Mouse (Mus musculus) thymus, postnatal 10 days (tissue): ENCODE measurements around the gene Pard3.

Experiments used
- DNase-seq, 2 experiments: peaks; one replicate each; pipeline ENCODE4 v3.0.0; 2021; ENCODE audit warnings: low spot score in 2 of 2

The Pard3 gene

GRCm38 (mm10) chr8:127287816-127288215, 224.1 kb downstream of the Pard3 start:
- no peak for DNase-seq

- DNase-seq: no peak
Observed at GRCm38 (mm10) chr8:127292307-127292706, 228.6 kb downstream of the Pard3 start.

DNA sequence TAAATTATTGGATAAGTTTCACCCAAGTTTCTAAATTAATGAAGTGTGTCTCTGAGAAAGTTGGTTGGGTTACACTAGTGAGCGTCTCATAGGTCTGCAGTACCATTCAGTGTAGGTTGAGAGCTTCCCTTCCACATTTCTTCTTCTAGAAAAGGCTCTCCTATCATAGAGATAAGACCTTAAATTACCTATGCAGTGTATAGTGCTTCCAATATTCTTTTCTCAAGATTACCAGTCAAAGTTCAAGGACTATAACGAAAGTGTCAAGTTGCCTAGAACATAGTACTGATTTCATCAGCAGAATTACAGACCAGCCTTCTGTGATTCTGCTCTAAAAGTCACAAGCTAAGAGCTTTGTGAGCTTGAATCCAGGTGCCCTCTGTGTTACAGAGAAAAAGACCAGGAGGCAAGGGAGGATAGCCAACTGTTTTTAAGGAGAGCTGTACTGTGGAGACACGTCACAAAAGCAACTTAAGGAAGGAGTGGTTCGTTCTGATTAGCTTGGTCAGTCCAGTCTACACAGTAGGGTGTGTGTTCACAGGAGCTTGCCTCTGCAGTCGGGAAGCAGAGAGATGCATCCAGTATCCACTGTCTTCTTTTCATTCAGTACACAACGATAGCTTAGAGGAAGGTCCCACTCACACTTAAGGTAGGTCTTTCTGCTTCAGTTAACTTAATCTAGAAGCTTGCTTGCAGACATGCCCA, 229.5 kb downstream of the Pard3 start:
- DNase-seq: no peak

- no peak for DNase-seq
Observed at GRCm38 (mm10) chr8:127294061-127294460, 230.4 kb downstream of the Pard3 start.

DNA sequence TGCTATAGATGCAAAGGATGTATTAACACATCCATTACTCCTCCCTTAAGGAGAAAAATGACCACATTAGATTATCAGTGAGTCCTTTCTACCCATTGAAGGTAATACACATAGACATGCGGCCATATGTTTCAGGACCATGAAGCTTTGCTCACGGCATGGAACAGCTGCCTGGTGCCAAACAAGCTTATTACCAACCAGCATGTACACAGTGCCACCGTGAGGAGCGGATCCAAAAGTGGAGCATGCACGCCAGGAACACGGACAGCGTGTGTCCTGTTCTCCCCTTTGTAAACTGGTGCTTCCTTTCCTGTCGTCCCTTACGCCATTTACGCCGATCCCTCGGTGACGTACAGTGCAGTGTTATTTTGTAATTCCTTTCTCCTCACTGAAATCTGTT, 232.2 kb downstream of the Pard3 start:
- no peak for DNase-seq

DNA sequence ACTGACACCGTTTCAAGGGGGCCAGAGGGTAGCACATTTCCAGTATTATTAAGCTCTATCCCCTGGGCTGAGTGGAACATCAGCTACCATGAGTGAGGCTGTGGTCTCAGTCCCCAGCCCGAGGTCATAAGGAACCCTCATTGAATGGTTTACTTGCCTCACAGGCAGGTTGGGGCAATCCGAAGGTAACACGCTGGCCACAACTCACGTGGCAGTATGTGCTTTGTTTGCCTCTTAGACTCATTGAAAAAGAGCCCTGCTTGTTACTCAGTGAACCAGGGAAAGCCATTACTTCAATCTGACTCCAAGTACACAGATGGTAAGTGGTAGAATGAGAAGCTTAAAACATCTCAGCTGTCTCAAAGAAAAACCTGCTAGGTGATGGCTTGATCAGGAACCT, 236.8 kb downstream of the Pard3 start:
- DNase-seq: no peak

- DNase-seq: no peak
Observed at GRCm38 (mm10) chr8:127302847-127303445, 239.3 kb downstream of the Pard3 start.

DNA sequence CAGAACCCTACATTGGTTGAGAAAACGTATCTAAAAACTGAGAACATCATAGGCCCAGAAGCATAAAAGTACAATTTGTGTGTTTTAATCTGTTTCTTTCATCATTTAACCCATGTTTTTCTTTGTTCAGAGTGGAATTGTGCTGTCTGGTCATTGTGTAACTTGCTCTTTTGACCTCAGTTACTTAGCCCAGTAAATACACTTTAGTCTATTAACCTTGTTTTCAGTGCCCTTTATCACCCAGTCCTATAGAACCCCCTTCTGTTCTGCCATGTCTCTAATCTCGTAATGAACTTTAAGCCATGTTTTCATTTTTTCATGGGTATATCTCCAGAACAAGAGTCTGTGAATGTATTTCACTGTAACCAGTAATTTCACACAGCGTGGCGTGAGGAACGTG, 243.3 kb downstream of the Pard3 start:
- DNase-seq: no peak

- DNase-seq: no peak
Observed at GRCm38 (mm10) chr8:127309363-127309762, 245.7 kb downstream of the Pard3 start.

DNA sequence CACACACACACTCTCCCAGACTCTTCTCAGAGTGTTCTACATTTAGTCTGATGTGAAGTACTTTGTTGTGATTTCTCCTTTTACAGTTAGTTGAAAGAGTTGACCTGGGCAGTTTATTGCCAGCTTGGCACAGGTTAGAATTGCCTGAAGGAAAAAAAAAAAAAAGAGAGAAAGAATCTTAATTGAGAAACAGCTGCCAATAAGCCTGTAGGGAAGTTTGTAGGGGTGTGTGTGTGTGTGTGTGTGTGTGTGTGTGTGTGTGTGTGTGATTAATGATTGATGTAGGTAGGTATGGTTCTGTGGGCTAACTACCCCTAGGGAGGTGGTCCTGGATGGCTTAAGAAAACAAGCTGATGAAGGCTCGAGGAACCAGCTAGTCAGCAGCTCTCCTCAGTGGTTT, 252.1 kb downstream of the Pard3 start:
- no peak for DNase-seq

DNA sequence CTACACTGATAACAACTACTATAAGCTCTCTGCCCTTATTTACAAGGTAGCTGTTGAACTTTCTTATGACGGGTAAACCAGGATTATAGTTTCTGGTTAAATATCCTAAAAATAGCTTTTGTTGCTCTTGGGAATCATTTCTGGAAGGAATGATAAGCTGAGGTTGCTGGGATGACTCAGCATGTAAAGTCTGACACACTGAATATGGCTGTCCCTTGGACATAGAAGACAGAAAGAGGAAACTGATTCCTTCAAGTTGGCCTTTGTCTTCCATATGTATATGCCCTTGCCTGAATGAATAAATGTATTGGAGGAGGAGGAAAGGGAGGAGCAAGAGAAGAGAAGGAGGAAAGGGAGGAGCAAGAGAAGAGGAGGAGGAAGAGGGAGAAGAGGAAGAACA, 254.2 kb downstream of the Pard3 start:
- no peak for DNase-seq

- DNase-seq: no peak
Observed at GRCm38 (mm10) chr8:127318377-127319159, 254.9 kb downstream of the Pard3 start.

DNA sequence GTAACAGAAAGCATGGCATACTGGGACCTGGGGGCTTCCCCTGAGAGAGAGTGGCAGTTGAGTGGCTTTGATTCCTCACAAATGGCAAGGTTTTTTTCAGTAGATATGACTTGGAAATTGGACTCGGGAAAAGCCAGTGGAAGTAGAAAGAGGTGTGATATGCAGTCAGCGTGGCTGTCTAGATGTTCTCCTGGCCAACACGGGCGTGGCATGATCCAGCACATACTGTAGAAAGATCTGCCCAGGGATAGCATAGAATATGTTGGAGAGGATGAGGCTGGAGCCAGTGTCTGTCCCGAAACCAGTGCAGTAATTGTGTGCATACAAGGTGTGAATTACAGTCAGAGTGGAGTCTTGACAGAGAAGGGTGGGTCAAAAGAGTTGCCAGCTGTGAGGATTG, 257.2 kb downstream of the Pard3 start:
- no peak for DNase-seq

DNA sequence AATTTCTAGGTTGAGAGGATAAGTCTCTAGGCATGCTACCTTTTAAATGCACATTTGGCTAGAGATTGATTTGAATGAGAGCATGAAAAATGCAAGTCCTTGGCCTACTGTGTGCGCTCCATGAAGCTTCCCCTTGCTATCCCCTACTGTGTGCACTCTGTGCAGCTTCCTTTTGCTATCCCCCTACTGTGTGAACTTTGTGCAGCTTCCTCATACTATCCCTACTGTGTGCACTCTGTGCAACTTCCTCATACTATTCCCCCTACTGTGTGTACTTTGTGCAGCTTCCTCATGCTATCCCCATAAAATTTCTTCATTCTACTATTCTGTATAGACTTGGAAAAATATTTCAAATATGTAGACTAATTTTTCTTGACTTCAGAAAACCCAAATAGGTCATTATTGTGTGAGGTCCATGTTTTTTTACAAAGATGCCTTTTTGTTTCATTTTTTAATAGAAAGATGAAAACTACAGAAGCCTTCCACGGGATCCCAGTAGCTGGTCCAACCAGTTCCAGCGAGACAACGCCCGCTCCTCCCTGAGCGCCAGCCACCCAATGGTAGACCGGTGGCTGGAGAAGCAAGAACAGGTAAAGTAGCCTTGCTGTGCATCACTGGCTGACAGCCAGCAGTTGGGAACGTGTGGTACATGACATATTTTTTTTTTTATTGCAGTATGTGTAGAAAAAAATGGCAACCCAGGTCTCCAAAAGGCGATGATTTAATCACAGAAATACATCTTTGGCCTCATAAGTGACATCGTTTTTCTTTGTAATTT, 260.1 kb downstream of the Pard3 start:
- no peak for DNase-seq

DNA sequence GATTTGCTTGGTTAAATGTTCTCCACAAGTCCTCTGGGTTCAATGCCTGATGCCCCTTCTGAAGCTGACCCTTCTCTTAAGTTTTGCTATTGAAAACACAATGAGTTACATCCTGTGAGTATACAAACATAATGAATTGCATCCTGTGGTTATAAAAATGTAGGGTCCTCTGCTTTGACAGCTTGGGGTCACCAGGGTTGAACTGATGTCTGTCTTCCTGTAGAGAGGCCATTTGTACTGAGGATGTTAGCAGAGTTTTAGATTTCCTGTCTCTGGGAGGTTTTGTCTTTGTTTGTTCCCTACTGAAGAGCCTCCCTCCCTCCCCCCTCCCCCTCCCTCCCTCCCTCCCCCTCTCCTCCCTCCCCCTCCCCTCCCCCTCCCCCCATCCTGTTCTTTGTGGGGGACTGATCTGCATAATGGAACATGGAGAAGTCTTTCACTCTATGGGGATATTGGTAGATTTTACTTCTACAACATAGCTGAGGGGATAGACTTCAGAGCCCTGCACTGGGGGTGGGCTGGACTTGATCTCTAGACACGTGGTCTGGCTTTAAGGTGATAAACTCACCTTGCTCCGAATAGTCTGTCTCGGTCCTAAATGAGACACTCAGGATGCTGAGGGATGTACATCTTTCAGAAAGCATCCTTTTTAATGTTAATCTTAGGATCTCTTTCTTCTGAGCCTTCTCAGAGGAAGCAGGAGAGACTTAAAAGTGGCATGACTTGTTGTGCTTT, 261.3 kb downstream of the Pard3 start:
- DNase-seq: no peak

DNA sequence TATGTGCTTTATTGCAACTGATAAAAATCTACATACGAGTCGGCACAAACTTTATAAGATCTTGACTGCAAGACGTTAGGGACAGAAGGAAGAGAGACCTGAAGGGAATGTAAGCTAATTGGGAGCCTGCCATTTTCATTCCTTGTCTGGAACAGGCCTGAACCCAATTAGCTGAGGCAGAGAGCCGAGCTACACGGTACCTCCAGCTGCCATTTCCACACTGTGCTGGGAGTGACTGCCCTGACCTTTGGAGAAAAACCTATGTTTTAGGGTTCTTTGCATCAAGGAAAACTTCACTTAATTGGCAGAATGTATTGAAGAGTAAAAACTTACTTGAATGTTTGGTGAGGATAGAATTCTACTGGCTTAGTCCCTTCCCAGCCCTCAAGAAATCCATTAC, 262.1 kb downstream of the Pard3 start:
- no peak for DNase-seq

- DNase-seq: no peak
Observed at GRCm38 (mm10) chr8:127330258-127331187, 266.8 kb downstream of the Pard3 start.

DNA sequence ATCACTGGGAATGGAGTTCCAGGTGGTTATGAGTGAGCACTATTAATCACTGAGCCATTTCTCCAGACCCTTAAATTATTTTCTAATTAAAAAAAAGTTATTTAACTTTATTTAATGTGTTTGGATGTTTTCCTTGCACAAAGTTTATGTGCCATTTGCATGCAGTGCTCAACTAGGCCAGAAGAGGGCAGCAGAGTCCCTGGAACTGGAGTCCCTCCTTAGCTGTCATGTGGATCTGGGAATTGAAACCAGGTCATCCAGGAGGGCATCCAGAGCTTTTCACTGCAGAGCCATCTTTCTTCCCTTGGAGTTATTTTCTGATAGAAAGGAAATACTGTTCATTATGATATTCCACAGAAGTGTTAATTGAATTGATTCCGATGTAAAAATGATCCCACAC, 268.1 kb downstream of the Pard3 start:
- DNase-seq: peak; percentile 21 to 74

DNA sequence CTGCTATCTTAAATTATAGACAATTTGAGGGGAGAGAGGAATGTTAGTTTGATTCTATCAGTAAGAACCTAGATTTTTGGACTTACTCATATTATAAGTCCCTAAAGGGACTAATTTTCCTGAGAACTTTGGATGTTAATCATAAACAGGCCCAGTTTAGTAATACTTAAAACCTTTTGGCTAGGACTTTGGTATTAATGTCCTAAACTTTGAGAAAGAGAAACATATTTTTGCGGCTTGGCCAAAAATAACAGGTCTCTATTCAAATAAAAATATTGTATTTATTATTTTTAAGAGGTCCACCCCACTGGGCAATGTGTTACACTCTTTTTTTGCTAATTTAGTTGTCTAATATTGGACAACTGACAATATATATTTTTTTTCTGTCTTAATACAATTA, 271.5 kb downstream of the Pard3 start:
- no peak for DNase-seq

DNA sequence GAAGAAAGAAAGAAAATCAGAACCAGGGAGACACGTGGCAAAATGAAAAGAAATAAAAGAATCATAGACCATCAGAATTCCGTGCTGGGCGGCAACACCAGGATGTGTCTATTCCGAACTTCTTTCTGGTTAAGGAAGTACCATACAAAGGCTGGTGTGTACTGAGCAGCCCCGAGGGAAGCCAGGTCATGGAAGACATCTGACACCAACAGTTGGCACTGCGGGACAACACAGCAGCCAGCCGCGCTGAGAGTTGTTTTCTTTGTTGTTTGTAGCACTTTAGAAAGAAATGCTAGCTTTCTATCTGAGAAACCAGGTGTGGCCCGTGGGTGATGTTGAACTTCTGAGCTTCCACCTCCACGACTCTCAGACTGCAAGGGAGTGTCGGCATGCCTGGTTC, 274.5 kb downstream of the Pard3 start:
- DNase-seq: no peak
